Mouse (Mus musculus) thymus, adult 2 months (tissue): ENCODE data around the gene Metap2. TPM values are rescaled to one million over a fixed set of nuclear protein-coding genes. Genes with fewer than 3 reads are reported as not detected.
"Not testable (repeated sequence)": the region's sequence is repeated elsewhere in the genome, so short reads cannot be mapped to it uniquely, and the experiment has no call there.

ENCODE experiments used
- DNase-seq: peaks from one replicate; pipeline ENCODE4 v3.0.0; 2021
- H3K27ac ChIP-seq: fragments of 200-500 bp; 2 replicates; pipeline ENCODE4 v1.5.1; 2012; ENCODE audit warnings: low read length, control low read depth; ENCODE audit not compliant: control insufficient read depth, insufficient read depth
- H3K27me3 ChIP-seq: fragments of 200-500 bp; 2 replicates; pipeline ENCODE4 v1.6.1; 2012; ENCODE audit warnings: mild to moderate bottlenecking, low read length, moderate library complexity, mixed read lengths; ENCODE audit not compliant: control insufficient read depth, insufficient read depth
- H3K36me3 ChIP-seq: fragments of 200-500 bp; 2 replicates; pipeline ENCODE4 v1.6.1; 2012; ENCODE audit warnings: mild to moderate bottlenecking, low read length, moderate library complexity; ENCODE audit not compliant: control insufficient read depth, insufficient read depth
- H3K4me1 ChIP-seq: fragments of 200-500 bp; replicated peaks from 2 replicates; pipeline ENCODE4 v1.6.1; 2012; ENCODE audit warnings: low read length; ENCODE audit not compliant: control insufficient read depth, insufficient read depth
- H3K4me3 ChIP-seq: fragments of 200-500 bp; 2 replicates; pipeline ENCODE4 v1.5.1; 2012; ENCODE audit warnings: mild to moderate bottlenecking, low read length, control low read depth, moderate library complexity; ENCODE audit not compliant: control insufficient read depth, insufficient read depth
- CTCF ChIP-seq: fragments of 200-500 bp; IDR thresholded peaks from 2 replicates; pipeline ENCODE4 v1.5.1; 2012; ENCODE audit warnings: mild to moderate bottlenecking, control low read depth, low read length, moderate library complexity, borderline replicate concordance; ENCODE audit not compliant: control insufficient read depth, poor library complexity, insufficient read depth; ENCODE audit errors: extremely low read depth
- POLR2A ChIP-seq: fragments of 200-500 bp; IDR thresholded peaks from 2 replicates; pipeline ENCODE4 v1.6.1; 2012; ENCODE audit warnings: mild to moderate bottlenecking, low read length, control low read depth, moderate library complexity; ENCODE audit not compliant: control insufficient read depth, poor library complexity, insufficient read depth; ENCODE audit errors: extremely low read depth
- WGBS: fragments of 180-500 bp; shearing (Covaris S2); methylation state at CpG from one replicate; pipeline ENCODE4 v1.1.7; 2018; 5-methylcytosine and 5-hydroxymethylcytosine counted together
- polyA plus RNA-seq: library from polyadenylated mRNA; depleted of rRNA; stranded (reverse); fragments of >200 nt; gene quantifications from 2 replicates; pipeline ENCODE4 v1.2.3, GENCODE M21; 2012

Metap2 gene
- polyA plus RNA-seq, 1 experiment = 60.5 TPM

DNA sequence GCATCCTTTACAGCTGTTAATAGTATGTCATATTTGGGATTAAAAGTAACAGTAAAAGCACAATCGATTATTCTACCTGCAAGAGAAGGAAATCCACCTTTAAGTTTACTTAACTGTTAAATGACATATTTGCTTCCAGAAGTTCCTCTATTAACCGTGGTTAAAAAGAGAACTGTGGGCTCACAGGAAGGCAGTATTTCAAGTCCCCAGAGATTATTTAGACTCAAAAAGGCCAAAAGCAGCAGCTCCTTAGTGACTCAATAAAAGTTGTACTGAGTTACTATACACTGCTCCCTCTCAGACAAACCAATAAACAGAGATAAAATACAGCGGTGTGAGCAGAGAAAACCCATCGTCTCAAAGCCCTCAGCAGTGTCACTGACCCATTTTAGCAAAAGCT, 28.0 kb downstream of the Metap2 start:
- Histone ChIP-seq H3K4me3 (no peak overlapping the region), H3K36me3 (peaks cover 84% of the 10 kb centered on the region), H3K4me1 (no peaks in the 10 kb centered on the region), H3K27me3 (no peaks in the 10 kb centered on the region), H3K27ac (no peak overlapping the region)
- DNase-seq = no peak
- TF ChIP-seq CTCF (no peak), POLR2A (no peak)
- 65% methylated on average over 4 of the region's 4 CpGs for WGBS

DNA sequence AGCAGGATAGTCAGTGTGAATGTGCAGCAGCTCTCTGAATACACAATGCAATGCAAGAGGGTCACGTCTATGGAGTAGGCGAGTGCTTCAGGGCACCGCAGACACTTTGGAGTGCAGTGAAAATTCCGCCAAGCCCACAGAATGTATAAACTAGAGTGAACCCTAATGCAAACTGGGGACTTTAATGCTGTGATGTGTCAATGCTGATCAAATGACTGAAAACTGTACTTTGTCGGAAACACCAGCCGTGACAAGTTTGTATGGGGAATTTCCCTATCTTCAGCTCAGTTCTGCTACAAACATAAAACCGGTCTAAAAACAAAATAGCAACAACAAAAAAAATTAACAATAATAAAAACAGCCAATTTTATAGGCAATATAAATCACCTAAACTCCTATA, 28.5 kb downstream of the Metap2 start:
- no peak for TF ChIP-seq POLR2A
- TF ChIP-seq CTCF = no peak
- 96% methylated on average over 7 of the region's 7 CpGs for WGBS
- Histone ChIP-seq H3K27ac (no peak overlapping the region), H3K27me3 (no peaks in the 10 kb centered on the region), H3K36me3 (peaks cover 82% of the 10 kb centered on the region), H3K4me1 (no peaks in the 10 kb centered on the region), H3K4me3 (no peak overlapping the region)
- DNase-seq = no peak

DNA sequence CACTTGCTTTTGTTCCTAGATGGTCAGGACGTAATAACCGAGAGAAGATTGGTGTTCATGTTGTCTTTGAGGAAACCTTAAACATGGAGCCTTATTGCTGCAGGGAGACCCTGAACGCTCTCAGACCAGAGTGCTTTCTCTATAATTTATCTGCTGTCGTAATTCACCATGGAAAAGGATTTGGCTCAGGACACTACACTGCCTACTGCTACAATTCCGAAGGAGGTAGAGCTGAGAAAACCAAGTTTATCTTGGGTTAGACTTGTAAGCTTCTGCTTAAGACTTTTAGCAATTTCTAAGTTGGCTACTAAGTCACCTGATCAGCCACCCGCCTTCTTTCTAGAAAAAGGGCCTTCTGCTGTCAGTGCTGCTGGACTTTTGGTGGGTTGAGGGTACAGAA, 40.8 kb downstream of the Metap2 start:
- Histone ChIP-seq H3K4me3 (no peak overlapping the region), H3K4me1 (no peaks in the 10 kb centered on the region), H3K27ac (no peak overlapping the region), H3K36me3 (peaks cover 19% of the 10 kb centered on the region), H3K27me3 (no peaks in the 10 kb centered on the region)
- no peak for TF ChIP-seq POLR2A
- WGBS = 98% methylated on average over 6 of the region's 6 CpGs
- DNase-seq = no peak

DNA sequence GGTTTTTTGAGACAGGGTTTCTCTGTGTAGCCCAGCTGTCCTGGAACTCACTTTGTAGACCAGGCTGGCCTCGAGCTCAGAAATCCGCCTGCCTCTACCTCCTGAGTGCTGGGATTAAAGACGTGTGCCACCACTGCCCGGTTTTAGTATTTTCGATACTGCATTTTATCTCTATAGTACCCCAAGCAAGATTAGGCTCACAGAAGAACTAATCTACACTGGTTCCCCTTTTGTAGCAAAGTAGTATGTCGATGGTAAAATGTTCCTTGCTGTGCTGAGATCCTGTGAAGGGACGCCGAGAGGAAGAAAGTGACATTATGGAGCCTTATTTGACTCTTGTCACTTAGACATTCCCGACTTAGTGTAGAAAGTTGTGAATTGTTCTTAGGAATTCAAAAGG, 41.8 kb downstream of the Metap2 start:
- H3K27ac ChIP-seq = no peak overlapping the region
- H3K4me1 ChIP-seq = no peaks in the 10 kb centered on the region
- no peak overlapping the region for H3K4me3 ChIP-seq
- H3K36me3 ChIP-seq = peaks cover 13% of the 10 kb centered on the region
- 90% methylated on average over 9 of the region's 9 CpGs for WGBS
- TF ChIP-seq POLR2A (no peak), CTCF (no peak)
- no peak for DNase-seq
- no peaks in the 10 kb centered on the region for H3K27me3 ChIP-seq

DNA sequence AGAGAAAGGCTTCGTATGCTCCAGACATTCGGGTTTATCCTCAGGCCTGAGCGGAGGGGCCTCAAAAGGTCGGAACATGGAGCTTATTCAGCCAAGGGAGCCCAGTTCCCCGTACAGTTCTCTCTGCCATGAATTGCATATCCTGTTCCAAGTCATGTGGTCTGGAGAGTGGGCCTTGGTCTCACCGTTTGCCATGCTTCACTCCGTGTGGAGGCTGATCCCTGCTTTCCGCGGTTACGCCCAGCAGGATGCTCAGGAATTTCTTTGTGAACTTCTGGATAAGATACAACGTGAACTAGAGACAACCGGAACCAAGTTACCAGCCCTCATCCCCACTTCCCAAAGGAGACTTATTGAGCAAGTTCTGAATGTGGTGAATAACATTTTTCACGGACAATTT, 50.2 kb downstream of the Metap2 start:
- no peaks in the 10 kb centered on the region for H3K36me3 ChIP-seq
- TF ChIP-seq CTCF = no peak
- no peak for TF ChIP-seq POLR2A
- no peak for DNase-seq

DNA sequence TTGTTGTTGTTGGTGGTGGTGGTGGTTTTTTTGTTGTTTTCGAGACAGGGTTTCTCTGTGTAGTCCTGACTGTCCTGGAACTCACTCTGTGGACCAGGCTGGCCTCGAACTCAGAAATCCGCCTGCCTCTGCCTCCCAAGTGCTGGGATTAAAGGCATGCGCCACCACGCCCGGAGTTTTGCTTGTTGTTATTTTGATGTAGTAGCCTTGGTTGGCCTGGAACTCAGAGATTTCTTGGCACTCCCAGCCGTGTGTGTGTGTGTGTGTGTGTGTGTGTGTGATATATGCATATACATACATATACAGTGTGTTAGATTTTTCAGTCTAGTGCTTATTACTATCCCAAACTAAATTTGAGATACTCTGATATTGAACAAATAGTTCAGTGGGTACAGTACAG, 61.8 kb downstream of the Metap2 start:
- WGBS = 87% methylated on average over 7 of the region's 7 CpGs
- DNase-seq, H3K27me3 ChIP-seq: not testable (repeated sequence)

More for the DNA sequence above, 50.2 kb downstream of the Metap2 start:
- no peaks in the 10 kb centered on the region for H3K27me3 ChIP-seq
- no peak overlapping the region for H3K27ac ChIP-seq
- H3K4me1 ChIP-seq = no peaks in the 10 kb centered on the region
- 97% methylated on average over 13 of the region's 13 CpGs for WGBS
- no peak overlapping the region for H3K4me3 ChIP-seq

DNA sequence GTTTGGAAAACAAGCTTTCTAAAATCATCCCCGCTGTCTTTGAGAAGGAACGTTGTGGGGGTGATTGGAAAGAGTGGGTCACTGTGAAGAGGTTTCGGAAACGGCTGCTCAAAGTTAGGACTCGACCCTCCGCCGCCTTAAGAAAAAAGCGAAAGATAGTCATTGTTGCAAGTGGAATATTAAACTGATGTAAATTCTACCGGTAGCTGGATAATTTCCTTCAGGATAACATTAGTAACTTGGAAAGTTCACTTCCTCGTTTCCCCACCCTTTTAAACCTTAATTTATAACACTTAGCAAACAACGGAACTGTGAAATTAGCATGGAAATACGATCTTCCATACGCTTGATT, 62.5 kb downstream of the Metap2 start:
- WGBS = 12% methylated on average over 13 of the region's 13 CpGs
- peaks cover 17% of the 10 kb centered on the region for H3K4me1 ChIP-seq
- no peak for DNase-seq
- peak overlapping the region; percentile 63 for H3K4me3 ChIP-seq
- no peak overlapping the region for H3K27ac ChIP-seq
- TF ChIP-seq POLR2A (no peak), CTCF (no peak)
- H3K27me3 ChIP-seq = peaks cover 4% of the 10 kb centered on the region; the same call in 1 of the 2 replicates
- H3K36me3 ChIP-seq = no peaks in the 10 kb centered on the region

More for the DNA sequence above, 61.8 kb downstream of the Metap2 start:
- H3K4me1 ChIP-seq = peaks cover 12% of the 10 kb centered on the region; the same call in 1 of the 2 replicates
- H3K4me3 ChIP-seq, H3K36me3 ChIP-seq, H3K27ac ChIP-seq: not testable (repeated sequence)
